Mouse (Mus musculus) cerebellum, adult 2 months (tissue): ENCODE measurements around the gene Ager.

Experiments
- CTCF ChIP-seq: fragments of 200-500 bp; IDR thresholded peaks from 2 replicates; pipeline ENCODE4 v1.5.1; 2011; ENCODE audit warnings: low read depth, mild to moderate bottlenecking, control low read depth, low read length, moderate library complexity, borderline replicate concordance; ENCODE audit not compliant: insufficient read depth
- POLR2A ChIP-seq: fragments of 200-500 bp; IDR thresholded peaks from 2 replicates; pipeline ENCODE4 v1.6.1; 2011; ENCODE audit warnings: low read length, control low read depth, borderline replicate concordance; ENCODE audit not compliant: insufficient read depth

DNA sequence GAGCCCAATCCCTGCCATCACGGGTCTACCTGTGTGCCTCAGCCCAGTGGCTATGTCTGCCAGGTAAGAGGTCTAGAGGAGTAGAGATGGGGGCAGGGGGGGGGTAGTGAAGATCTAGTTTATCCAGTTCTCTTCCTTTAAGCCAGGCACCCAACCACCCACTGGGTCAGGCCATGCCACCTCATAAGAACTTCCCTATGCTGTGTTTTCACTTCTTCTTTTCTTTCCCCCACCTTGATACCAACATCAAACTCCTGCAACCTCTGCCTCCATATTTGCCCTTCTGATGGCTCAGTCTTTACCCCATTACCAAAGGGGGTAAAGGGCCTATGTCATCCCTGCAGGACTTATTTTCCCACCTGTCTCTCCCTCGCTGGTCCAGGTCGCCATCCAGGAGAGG is 19.6 kb upstream of the Ager start:
- TF ChIP-seq POLR2A: no peak
- TF ChIP-seq CTCF: no peak
